Mouse (Mus musculus) heart, postnatal 36 days (tissue): ENCODE results near the gene Defb30. TPM values are rescaled to one million over a fixed set of nuclear protein-coding genes. Genes with fewer than 3 reads are reported as not detected.

Experiments used
- total RNA-seq, 2 experiments: library from RNA; stranded (reverse); gene quantifications; 2 replicates each; pipeline ENCODE4 v1.2.3; 2021

Defb30 gene
- total RNA-seq, 2 experiments from 2014 or later, result not detected

Other genes with a start within 250 kb of the Defb30 start
- gene Wdfy2, start 212.3 kb downstream of the Defb30 start, total RNA-seq, result 1 to 10 TPM; 6.6 to 7.9 TPM
- gene Defb48, start 65.5 kb downstream of the Defb30 start, total RNA-seq, result not detected
- gene Defb47, start 51.9 kb downstream of the Defb30 start, total RNA-seq, result not detected
- not detected for gene Defb43, start 38.2 kb downstream of the Defb30 start, total RNA-seq
- under 1 TPM in 1 of 2 experiments, not detected in 1; 0.22 TPM for gene Defb42, start 3.0 kb downstream of the Defb30 start, total RNA-seq